Mouse (Mus musculus) MEL (cell line): Measurements from ENCODE around the gene Mxra8. TPM values are rescaled to one million over a fixed set of nuclear protein-coding genes. Genes with fewer than 3 reads are reported as not detected.

ENCODE experiments used
- DNase-seq: peaks from one replicate; pipeline ENCODE4 v3.0.0; 2011; ENCODE audit warnings: low read depth, low spot score
- H3K27ac ChIP-seq: 2 replicates; pipeline ENCODE4 v1.5.1; 2012; ENCODE audit warnings: low read depth, mild to moderate bottlenecking, control low read depth, low read length, moderate library complexity; ENCODE audit not compliant: control insufficient read depth
- H3K27me3 ChIP-seq, 2 experiments: fragments of 150-350 bp in 1 of 2; sonication (generic) in 1 of 2; 2 replicates each; pipeline ENCODE4 v1.6.1; 2012; ENCODE audit warnings: low read length in 2 of 2, mild to moderate bottlenecking in 2 of 2, improper control_type of control experiment in 1 of 2, moderate library complexity in 1 of 2; ENCODE audit not compliant: insufficient read depth in 2 of 2, control insufficient read depth in 1 of 2
- H3K36me3 ChIP-seq, 2 experiments: 2 replicates each; pipeline ENCODE4 v1.6.1; 2012 to 2014; ENCODE audit warnings: low read length in 2 of 2, improper control_type of control experiment in 1 of 2, inconsistent platforms in 1 of 2, mild to moderate bottlenecking in 1 of 2; ENCODE audit not compliant: insufficient read depth in 2 of 2, control insufficient read depth in 1 of 2
- H3K4me1 ChIP-seq, 2 experiments: fragments of 150-350 bp in 1 of 2; sonication (generic) in 1 of 2; 2 replicates each; pipeline ENCODE4 v1.6.1; 2012; ENCODE audit warnings: low read length in 2 of 2, improper control_type of control experiment in 1 of 2, mild to moderate bottlenecking in 1 of 2; ENCODE audit not compliant: insufficient read depth in 2 of 2, control insufficient read depth in 1 of 2
- H3K4me3 ChIP-seq, 2 experiments: fragments of 150-350 bp in 1 of 2; sonication (generic) in 1 of 2; 2 replicates each; pipeline ENCODE4 v1.5.1; 2012; ENCODE audit warnings: low read depth in 2 of 2, low read length in 2 of 2, mild to moderate bottlenecking in 2 of 2, moderate library complexity in 2 of 2, control low read depth in 1 of 2, improper control_type of control experiment in 1 of 2; ENCODE audit not compliant: control insufficient read depth in 1 of 2, insufficient read depth in 1 of 2
- H3K79me2 ChIP-seq: 2 replicates; pipeline ENCODE4 v1.6.1; 2012; ENCODE audit warnings: mild to moderate bottlenecking, low read length, moderate library complexity; ENCODE audit not compliant: control insufficient read depth, poor library complexity, insufficient read depth
- H3K9ac ChIP-seq: 2 replicates; pipeline ENCODE4 v1.6.1; 2012; ENCODE audit warnings: low read depth, mild to moderate bottlenecking, control low read depth, low read length, moderate library complexity; ENCODE audit not compliant: control insufficient read depth, poor library complexity, severe bottlenecking
- H3K9me3 ChIP-seq: fragments of 150-350 bp; sonication (generic); replicated peaks from 2 replicates; pipeline ENCODE4 v1.6.1; 2012; ENCODE audit warnings: mild to moderate bottlenecking, low read length, improper control_type of control experiment, moderate library complexity; ENCODE audit not compliant: insufficient read depth
- BHLHE40 ChIP-seq: IDR thresholded peaks from 2 replicates; pipeline ENCODE4 v1.6.1; 2012; ENCODE audit warnings: low read depth, mild to moderate bottlenecking, inconsistent platforms, low read length, improper control_type of control experiment, borderline replicate concordance
- CTCF ChIP-seq, 3 experiments: IDR thresholded peaks in 2 of 3; conservative IDR thresholded peaks in 1 of 3; 2 replicates each; pipeline ENCODE4 v1.5.1; 2011 to 2012; ENCODE audit warnings: low read length in 3 of 3, low read depth in 2 of 3, mild to moderate bottlenecking in 2 of 3, improper control_type of control experiment in 1 of 3, inconsistent platforms in 1 of 3, mixed read lengths in 1 of 3, moderate library complexity in 1 of 3; ENCODE audit not compliant: control insufficient read depth in 1 of 3, insufficient read depth in 1 of 3, poor library complexity in 1 of 3, severe bottlenecking in 1 of 3
- ETS1 ChIP-seq: IDR thresholded peaks from 2 replicates; pipeline ENCODE4 v1.6.1; 2012; ENCODE audit warnings: low read depth, mild to moderate bottlenecking, inconsistent platforms, low read length, improper control_type of control experiment, moderate library complexity
- GABPA ChIP-seq: IDR thresholded peaks from 2 replicates; pipeline ENCODE4 v1.6.1; 2012; ENCODE audit warnings: low read depth, mild to moderate bottlenecking, inconsistent platforms, low read length, improper control_type of control experiment, moderate library complexity
- GATA1 ChIP-seq: IDR thresholded peaks from 2 replicates; pipeline ENCODE4 v1.6.1; 2011; ENCODE audit warnings: low read depth, low read length, improper control_type of control experiment
- HCFC1 ChIP-seq: IDR thresholded peaks from 2 replicates; pipeline ENCODE4 v1.6.1; 2012; ENCODE audit warnings: low read depth, mild to moderate bottlenecking, inconsistent platforms, low read length, improper control_type of control experiment, moderate library complexity
- JUND ChIP-seq: IDR thresholded peaks from 2 replicates; pipeline ENCODE4 v1.6.1; 2011; ENCODE audit warnings: low read depth, mild to moderate bottlenecking, improper control_type of control experiment, low read length
- MAX ChIP-seq: IDR thresholded peaks from 2 replicates; pipeline ENCODE4 v1.6.1; 2011; ENCODE audit warnings: low read length, improper control_type of control experiment
- MAZ ChIP-seq: IDR thresholded peaks from 2 replicates; pipeline ENCODE4 v1.6.1; 2012; ENCODE audit warnings: low read depth, mild to moderate bottlenecking, inconsistent platforms, low read length, improper control_type of control experiment
- MYB ChIP-seq: IDR thresholded peaks from 2 replicates; pipeline ENCODE4 v1.6.1; 2011; ENCODE audit warnings: mild to moderate bottlenecking, low read depth, low read length, improper control_type of control experiment
- MYC ChIP-seq: IDR thresholded peaks from 2 replicates; pipeline ENCODE4 v1.6.1; 2011; ENCODE audit warnings: low read depth, mild to moderate bottlenecking, low read length, improper control_type of control experiment, moderate library complexity
- NRF1 ChIP-seq: IDR thresholded peaks from 2 replicates; pipeline ENCODE4 v1.6.1; 2014; ENCODE audit warnings: low read depth, mild to moderate bottlenecking, inconsistent platforms, low read length, improper control_type of control experiment, moderate library complexity; ENCODE audit not compliant: poor library complexity, insufficient read depth, severe bottlenecking
- POLR2AphosphoS2 ChIP-seq: IDR thresholded peaks from 2 replicates; pipeline ENCODE4 v1.6.1; 2011; ENCODE audit warnings: low read length, improper control_type of control experiment
- SMC3 ChIP-seq: IDR thresholded peaks from 2 replicates; pipeline ENCODE4 v1.6.1; 2011; ENCODE audit warnings: low read depth, low read length, improper control_type of control experiment
- TBP ChIP-seq: IDR thresholded peaks from 2 replicates; pipeline ENCODE4 v1.8.0; 2011; ENCODE audit warnings: low read depth, low read length, improper control_type of control experiment
- TCF12 ChIP-seq: IDR thresholded peaks from 2 replicates; pipeline ENCODE4 v1.6.1; 2014; ENCODE audit warnings: low read depth, mild to moderate bottlenecking, inconsistent platforms, low read length, improper control_type of control experiment, moderate library complexity
- UBTF ChIP-seq: IDR thresholded peaks from 2 replicates; pipeline ENCODE4 v1.6.1; 2012; ENCODE audit warnings: low read depth, mild to moderate bottlenecking, inconsistent platforms, low read length, improper control_type of control experiment, moderate library complexity, borderline replicate concordance; ENCODE audit not compliant: insufficient read depth
- USF2 ChIP-seq, 2 experiments: IDR thresholded peaks; 2 replicates each; pipeline ENCODE4 v1.6.1; 2011 to 2012; ENCODE audit warnings: improper control_type of control experiment in 2 of 2, low read length in 2 of 2, borderline replicate concordance in 1 of 2, inconsistent platforms in 1 of 2, low read depth in 1 of 2, mild to moderate bottlenecking in 1 of 2; ENCODE audit not compliant: insufficient read depth in 1 of 2
- ZNF384 ChIP-seq: IDR thresholded peaks from 2 replicates; pipeline ENCODE4 v1.6.1; 2012; ENCODE audit warnings: low read depth, mild to moderate bottlenecking, inconsistent platforms, low read length, improper control_type of control experiment
- polyA plus RNA-seq, 2 experiments: library from polyadenylated mRNA; stranded (reverse) in 1 of 2; unstranded in 1 of 2; fragments of >175 nt in 1 of 2; fragments of >200 nt in 1 of 2; gene quantifications; 2 replicates each; pipeline versions ENCODE4 v1.2.1 to v1.2.4; 2012; ENCODE audit warnings: low replicate concordance in 2 of 2, low read depth in 1 of 2; ENCODE audit not compliant: insufficient read length in 2 of 2, insufficient read depth in 1 of 2, missing spikeins in 1 of 2
- total RNA-seq: library from RNA; depleted of rRNA; stranded (reverse); fragments of 300-350 nt; gene quantifications from 2 replicates; pipeline ENCODE4 v1.2.3, GENCODE M21; 2012; rRNA removed

Gene Mxra8
- total RNA-seq (not detected in 2 replicates), polyA plus RNA-seq (under 1 TPM in 1 of 2 experiments, not detected in 1; 0.46 TPM)

DNA sequence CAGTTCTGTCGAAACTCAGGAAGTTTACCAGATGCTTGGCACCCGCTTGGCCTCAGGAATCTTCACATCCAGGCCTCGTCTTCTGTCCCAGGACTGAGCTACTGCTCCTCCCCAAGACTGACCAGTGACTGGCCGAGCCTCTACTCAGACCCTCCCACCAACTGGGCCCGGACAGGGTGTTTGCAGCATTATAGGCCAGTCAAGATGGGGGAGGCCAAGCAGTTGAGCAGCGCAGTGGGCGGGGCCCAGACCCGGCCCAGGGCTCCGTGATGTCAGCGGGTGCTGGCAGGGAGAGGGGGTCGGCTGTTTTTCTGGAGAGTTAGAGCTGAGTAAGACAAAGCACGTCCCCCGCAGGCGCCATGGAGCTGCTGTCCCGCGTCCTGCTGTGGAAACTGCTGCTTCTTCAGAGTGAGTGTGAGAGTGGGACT is at the start of gene Mxra8:
Gene Mxra8 (plus strand): TSS at position 198 of the 428 bp plus-strand sequence.
- H3K36me3 ChIP-seq: no peaks in the 10 kb centered on the region; a peak in 1 of 4 replicates
- H3K4me3 ChIP-seq: peak within 1 kb of the TSS; percentile 78 to 91
- DNase-seq: no peak
- peak within 1 kb of the TSS; percentile 83 for H3K9ac ChIP-seq
- H3K79me2 ChIP-seq: peaks cover 2% of the 10 kb centered on the region; the same call in 1 of the 2 replicates
- TF ChIP-seq CTCF (IDR thresholded peaks at IDR 0.05 in 2 of 3, conservative IDR thresholded peaks at IDR 0.05 in 1 of 3; ENCODE audit: control insufficient read depth in 1 of 3, insufficient read depth in 1 of 3, low read depth in 2 of 3, low read length in 3 of 3, poor library complexity in 1 of 3, severe bottlenecking in 1 of 3): no peak
- TF ChIP-seq MYC: no peak
- no peak for TF ChIP-seq ZNF384
- no peak for TF ChIP-seq ETS1
- no peak for TF ChIP-seq POLR2AphosphoS2
- no peak for TF ChIP-seq UBTF
- no peak for TF ChIP-seq MAZ
- TF ChIP-seq MYB: no peak
- TF ChIP-seq GATA1: no peak
- TF ChIP-seq TCF12: no peak
- no peak for TF ChIP-seq GABPA
- TF ChIP-seq HCFC1: no peak
- no peak for TF ChIP-seq USF2 (IDR thresholded peaks at IDR 0.05; ENCODE audit: borderline replicate concordance in 1 of 2, insufficient read depth in 1 of 2, low read depth in 1 of 2, low read length in 2 of 2)
- TF ChIP-seq TBP: no peak
- TF ChIP-seq, all 39 proteins: peak for 0
- H3K9me3 ChIP-seq: no peaks in the 10 kb centered on the region
- no peaks in the 10 kb centered on the region for H3K27me3 ChIP-seq
- H3K4me1 ChIP-seq: 0 out of 4 replicates have a peak, but pooled peaks cover 0 to 3% of the 10 kb centered on the region in 2 experiments
- 0 out of 2 replicates have a peak within 1 kb of the TSS, but pooled peaks have one; percentile 38 for H3K27ac ChIP-seq

- Histone ChIP-seq H3K9ac (no peak within 1 kb of the TSS), H3K27ac (no peak within 1 kb of the TSS), H3K27me3 (no peaks in the 10 kb centered on the region), H3K79me2 (no peaks in the 10 kb centered on the region), H3K36me3 (peaks cover 0 to 15% of the 10 kb centered on the region in 2 experiments; a peak in 2 of 4 replicates), H3K4me1 (peaks cover 10 to 17% of the 10 kb centered on the region in 2 experiments), H3K9me3 (no peaks in the 10 kb centered on the region), H3K4me3 (no peak within 1 kb of the TSS)
- no peak for TF ChIP-seq SMC3
- no peak for TF ChIP-seq NRF1
- TF ChIP-seq UBTF: no peak
- no peak for TF ChIP-seq GABPA
- no peak for TF ChIP-seq JUND
- no peak for TF ChIP-seq BHLHE40
- no peak for TF ChIP-seq MAX
- no peak for DNase-seq
Observed at GRCm38 (mm10) chr4:155790021-155790489, 49.4 kb upstream of the Mxra8 start, which contains the start of gene Ankrd65. TSS of gene Ankrd65 (plus strand) at chr4:155790439.
